Mouse (Mus musculus) midbrain, embryonic 12.5 days (tissue): ENCODE results near the gene Gucy2d. TPM values are rescaled to one million over a fixed set of nuclear protein-coding genes. Genes with fewer than 3 reads are reported as not detected.

ENCODE experiments used
- ATAC-seq: fragments of 200-750 bp; cut with Nextera tagmentation; 2 replicates; pipeline ENCODE4 v1.8.0; 2017; ENCODE audit warnings: low read depth, moderate TSS enrichment, moderate library complexity; ENCODE audit not compliant: low FRiP score
- H3K27ac ChIP-seq: fragments of 300-500 bp; sonication (generic); replicated peaks from 2 replicates; pipeline ENCODE4 v1.5.1; 2016; ENCODE audit warnings: mild to moderate bottlenecking
- H3K27me3 ChIP-seq: fragments of 300-500 bp; sonication (generic); 2 replicates; pipeline ENCODE4 v1.6.1; 2016; ENCODE audit warnings: mild to moderate bottlenecking
- H3K36me3 ChIP-seq: fragments of 300-500 bp; sonication (generic); 2 replicates; pipeline ENCODE4 v1.6.1; 2016
- H3K4me1 ChIP-seq: fragments of 300-500 bp; sonication (generic); 2 replicates; pipeline ENCODE4 v1.6.1; 2016
- H3K4me2 ChIP-seq: fragments of 300-500 bp; sonication (generic); replicated peaks from 2 replicates; pipeline ENCODE4 v1.6.1; 2016; ENCODE audit warnings: mild to moderate bottlenecking, moderate library complexity
- H3K4me3 ChIP-seq: fragments of 300-500 bp; sonication (generic); 2 replicates; pipeline ENCODE4 v1.5.1; 2016; ENCODE audit warnings: mild to moderate bottlenecking
- H3K9ac ChIP-seq: fragments of 300-500 bp; sonication (generic); replicated peaks from 2 replicates; pipeline ENCODE4 v1.6.1; 2016; ENCODE audit warnings: mild to moderate bottlenecking, moderate library complexity
- H3K9me3 ChIP-seq: fragments of 300-500 bp; sonication (generic); 2 replicates; pipeline ENCODE4 v1.6.1; 2016; ENCODE audit warnings: mild to moderate bottlenecking
- WGBS: fragments of 180-500 bp; shearing (Covaris S2); methylation state at CpG from one replicate; pipeline ENCODE4 v1.1.7; 2016; 5-methylcytosine and 5-hydroxymethylcytosine counted together
- polyA plus RNA-seq: library from polyadenylated mRNA; unstranded; fragments of >200 nt; fragmentation: Nextera tagmentation; extraction: Ambion mirVana; gene quantifications from 2 replicates; pipeline ENCODE4 v1.2.1, GENCODE M21; 2016

The Gucy2d gene
- polyA plus RNA-seq, 1 experiment from 2014 or later, result not detected

DNA sequence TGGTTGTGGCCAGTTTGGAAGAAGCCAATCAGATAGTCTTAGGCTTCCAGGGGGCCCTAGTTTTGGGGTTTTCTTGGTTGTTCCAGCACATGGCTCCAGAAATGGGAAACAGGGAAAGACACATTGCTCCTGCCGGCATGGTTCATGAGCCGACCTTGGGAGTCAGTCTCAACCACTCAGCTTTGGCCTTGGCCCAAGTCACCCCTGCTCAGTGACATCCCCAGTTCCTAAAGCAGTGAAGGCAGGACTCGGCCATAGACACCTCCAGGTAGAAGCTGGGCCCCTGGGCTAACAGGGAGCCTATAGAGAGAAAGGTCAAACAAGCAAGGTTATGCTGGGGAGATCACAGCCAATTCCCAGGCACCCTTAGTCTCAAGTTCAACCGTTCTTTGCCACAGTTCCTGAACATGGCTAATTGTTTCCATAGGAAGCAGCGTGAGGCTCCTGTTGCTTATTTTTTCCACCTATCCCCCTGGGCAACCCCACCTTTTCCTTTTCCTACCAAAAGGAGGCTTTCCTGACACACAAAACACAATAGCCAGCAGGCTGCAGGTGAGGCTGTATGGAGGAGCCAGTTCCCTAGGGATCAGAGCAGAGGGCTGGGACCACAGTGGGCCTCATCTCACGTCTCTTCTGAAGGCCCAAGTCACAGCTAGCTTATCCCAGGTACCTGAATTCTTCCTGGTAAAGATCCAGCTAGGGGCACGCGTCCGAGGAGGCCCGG lies 14.3 kb downstream of the Gucy2d start:
- Histone ChIP-seq H3K4me2 (no peak overlapping the region), H3K4me1 (peaks cover 3% of the 10 kb centered on the region; the same call in 1 of the 2 replicates), H3K4me3 (no peak overlapping the region), H3K27ac (no peak overlapping the region), H3K9me3 (no peaks in the 10 kb centered on the region), H3K9ac (no peak overlapping the region), H3K27me3 (no peaks in the 10 kb centered on the region), H3K36me3 (no peaks in the 10 kb centered on the region)
- WGBS, result 79% methylated on average over 10 of the region's 10 CpGs
- no peak for ATAC-seq

DNA sequence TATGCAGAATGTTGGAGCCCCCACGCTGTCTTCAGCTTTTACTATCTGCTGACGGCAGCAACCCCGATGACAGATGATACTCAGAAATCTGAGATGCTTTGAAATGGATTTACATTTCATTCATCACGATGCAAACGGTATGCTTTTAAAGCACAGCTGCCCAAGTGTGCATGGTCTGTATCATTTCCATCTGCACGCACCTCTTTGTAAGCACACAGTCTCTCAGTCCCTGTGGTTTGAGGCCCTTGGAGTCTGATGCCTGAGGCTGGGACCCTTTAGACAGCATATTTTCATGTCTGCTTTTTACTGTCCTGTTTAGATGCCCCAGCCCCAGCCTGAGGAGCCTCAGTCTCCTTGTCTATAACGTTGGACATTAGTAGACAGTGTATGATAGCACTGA lies 20.1 kb downstream of the Gucy2d start:
- no peaks in the 10 kb centered on the region for H3K27me3 ChIP-seq
- no peaks in the 10 kb centered on the region for H3K9me3 ChIP-seq
- H3K4me1 ChIP-seq, result no peaks in the 10 kb centered on the region
- no peak overlapping the region for H3K4me2 ChIP-seq
- no peak overlapping the region for H3K27ac ChIP-seq
- H3K9ac ChIP-seq, result no peak overlapping the region
- no peak overlapping the region for H3K4me3 ChIP-seq
- ATAC-seq, result no peak
- no peaks in the 10 kb centered on the region for H3K36me3 ChIP-seq
- WGBS, result 77% methylated on average over 7 of the region's 7 CpGs

DNA sequence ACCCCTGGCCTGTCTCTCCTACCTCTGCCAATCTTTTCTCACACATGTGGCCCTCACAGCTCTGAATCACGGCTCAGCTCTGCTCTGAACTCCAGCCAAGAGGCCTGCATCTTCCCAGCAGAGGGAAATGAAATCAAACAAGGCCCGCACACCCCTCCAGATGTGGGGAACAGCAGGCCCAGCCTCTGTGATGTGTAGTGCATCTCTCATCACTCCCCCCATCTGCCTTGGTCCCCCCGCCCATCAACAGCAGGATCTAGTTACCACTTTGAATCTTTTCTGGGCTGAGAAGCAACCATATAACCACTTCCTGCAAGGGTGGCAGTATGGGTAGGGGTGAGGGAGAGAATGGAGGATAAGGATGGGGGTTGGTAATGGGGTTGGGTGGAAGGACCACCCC lies 28.9 kb downstream of the Gucy2d start:
- 71% methylated on average over 3 of the region's 3 CpGs for WGBS
- H3K4me1 ChIP-seq, result no peaks in the 10 kb centered on the region
- H3K36me3 ChIP-seq, result no peaks in the 10 kb centered on the region
- no peaks in the 10 kb centered on the region for H3K27me3 ChIP-seq
- H3K4me2 ChIP-seq, result no peak overlapping the region
- H3K9ac ChIP-seq, result no peak overlapping the region
- H3K27ac ChIP-seq, result no peak overlapping the region
- H3K4me3 ChIP-seq, result no peak overlapping the region
- ATAC-seq, result no peak
- no peaks in the 10 kb centered on the region for H3K9me3 ChIP-seq

DNA sequence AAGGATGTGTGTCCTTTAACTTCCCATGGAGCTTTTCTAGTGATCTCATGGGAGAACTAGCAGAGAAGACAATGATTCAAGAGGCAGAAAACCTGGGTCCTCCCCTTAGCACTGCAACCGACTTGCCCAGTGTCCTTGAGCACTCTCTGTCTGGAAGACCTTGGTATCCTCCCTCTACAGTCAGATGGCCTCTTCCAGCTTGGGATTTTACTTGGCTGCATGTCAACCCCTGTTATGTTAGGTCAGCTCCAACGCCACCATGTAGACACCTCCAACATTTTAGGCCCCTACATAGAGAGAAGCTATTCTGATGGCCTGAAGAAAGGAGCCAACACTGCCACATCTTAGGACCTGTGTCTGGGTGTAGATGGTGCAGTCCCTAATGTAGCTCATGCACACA lies 32.3 kb downstream of the Gucy2d start:
- WGBS, result 86% methylated on average over 2 of the region's 2 CpGs
- Histone ChIP-seq H3K27me3 (no peaks in the 10 kb centered on the region), H3K4me1 (no peaks in the 10 kb centered on the region), H3K27ac (no peak overlapping the region), H3K9me3 (no peaks in the 10 kb centered on the region), H3K36me3 (no peaks in the 10 kb centered on the region), H3K4me3 (no peak overlapping the region), H3K9ac (no peak overlapping the region), H3K4me2 (no peak overlapping the region)
- ATAC-seq, result no peak

DNA sequence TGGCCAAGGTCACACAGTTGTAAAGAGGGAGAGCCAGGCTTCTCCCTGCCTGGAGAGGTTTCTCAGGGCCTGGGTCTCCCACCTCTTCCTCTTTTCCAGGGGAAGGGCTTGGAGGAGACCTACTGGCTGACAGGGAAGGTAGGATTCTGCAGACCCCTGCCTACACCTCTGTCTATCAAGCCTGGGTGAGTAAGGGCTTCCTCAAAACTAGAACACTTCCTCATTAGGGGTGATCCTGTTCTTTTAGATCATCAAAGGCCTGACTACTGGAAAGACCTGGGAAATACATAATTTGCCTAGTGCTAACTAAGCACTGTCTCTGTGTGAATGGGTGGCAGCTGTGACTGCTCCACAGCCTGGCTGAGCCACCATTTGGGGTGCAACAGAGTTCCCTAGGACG lies 34.3 kb downstream of the Gucy2d start:
- H3K4me3 ChIP-seq, result no peak overlapping the region
- WGBS, result 82% methylated on average over 1 of the region's 1 CpGs

DNA sequence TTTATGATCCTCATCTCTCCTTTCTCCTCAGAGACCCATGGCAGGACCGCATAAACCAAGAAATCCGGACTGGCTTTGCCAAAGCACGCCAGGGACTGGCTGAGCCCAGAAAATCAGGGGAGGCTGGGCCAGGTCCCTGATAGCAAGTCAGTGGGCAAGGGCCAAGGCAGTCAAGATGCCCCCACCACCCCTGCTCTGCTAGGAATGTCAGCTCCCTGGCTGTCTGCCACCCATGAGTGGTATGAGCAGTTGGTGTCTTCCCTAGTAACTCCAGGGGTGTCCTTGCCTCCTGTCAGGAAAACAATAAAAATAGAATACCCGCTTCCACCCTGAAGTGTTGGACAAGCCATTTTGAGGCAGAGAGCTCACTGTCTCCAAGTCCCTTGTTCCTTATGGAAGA lies 36.9 kb downstream of the Gucy2d start:
- Histone ChIP-seq H3K4me3 (no peak overlapping the region), H3K27me3 (peaks cover 2% of the 10 kb centered on the region; the same call in 1 of the 2 replicates), H3K4me1 (0 out of 2 replicates have a peak, but pooled peaks cover 3% of the 10 kb centered on the region), H3K36me3 (no peaks in the 10 kb centered on the region), H3K9ac (no peak overlapping the region), H3K9me3 (no peaks in the 10 kb centered on the region), H3K4me2 (no peak overlapping the region), H3K27ac (no peak overlapping the region)
- ATAC-seq, result no peak
- 87% methylated on average over 4 of the region's 4 CpGs for whole genome bisulfite sequencing

More for the DNA sequence above, 34.3 kb downstream of the Gucy2d start:
- no peaks in the 10 kb centered on the region for H3K9me3 ChIP-seq
- no peaks in the 10 kb centered on the region for H3K36me3 ChIP-seq
- no peak overlapping the region for H3K9ac ChIP-seq
- no peaks in the 10 kb centered on the region for H3K4me1 ChIP-seq
- no peaks in the 10 kb centered on the region; the same call in 1 of the 2 replicates for H3K27me3 ChIP-seq
- no peak for ATAC-seq
- no peak overlapping the region for H3K27ac ChIP-seq
- no peak overlapping the region for H3K4me2 ChIP-seq

DNA sequence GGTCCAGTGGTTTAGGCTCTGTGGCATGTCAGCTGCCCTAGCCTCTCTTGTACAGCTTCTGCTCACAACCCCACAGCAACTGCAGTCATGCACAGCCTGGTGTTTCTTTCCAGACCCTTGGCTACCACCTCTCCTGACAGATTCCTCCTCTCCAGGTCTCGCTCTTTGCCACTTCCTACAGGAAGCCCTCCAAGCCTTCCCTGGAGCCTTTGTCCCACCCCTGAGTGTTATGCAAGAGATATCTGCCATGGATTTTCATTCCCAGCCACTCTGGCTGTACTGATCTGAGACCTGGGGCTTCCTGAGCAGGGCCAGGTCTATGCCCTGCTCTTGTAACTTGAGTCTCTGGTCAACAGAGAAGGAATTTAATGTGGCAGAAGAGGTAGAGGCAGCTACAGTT lies 40.3 kb downstream of the Gucy2d start:
- no peak overlapping the region for H3K9ac ChIP-seq
- H3K4me2 ChIP-seq, result no peak overlapping the region
- H3K4me1 ChIP-seq, result 0 out of 2 replicates have a peak, but pooled peaks cover 3% of the 10 kb centered on the region
- no peaks in the 10 kb centered on the region for H3K9me3 ChIP-seq
- ATAC-seq, result no peak
- no peak overlapping the region for H3K27ac ChIP-seq
- H3K4me3 ChIP-seq, result no peak overlapping the region
- no peaks in the 10 kb centered on the region for H3K36me3 ChIP-seq
- peaks cover 11% of the 10 kb centered on the region for H3K27me3 ChIP-seq
- 87% methylated on average over 1 of the region's 1 CpGs for WGBS

DNA sequence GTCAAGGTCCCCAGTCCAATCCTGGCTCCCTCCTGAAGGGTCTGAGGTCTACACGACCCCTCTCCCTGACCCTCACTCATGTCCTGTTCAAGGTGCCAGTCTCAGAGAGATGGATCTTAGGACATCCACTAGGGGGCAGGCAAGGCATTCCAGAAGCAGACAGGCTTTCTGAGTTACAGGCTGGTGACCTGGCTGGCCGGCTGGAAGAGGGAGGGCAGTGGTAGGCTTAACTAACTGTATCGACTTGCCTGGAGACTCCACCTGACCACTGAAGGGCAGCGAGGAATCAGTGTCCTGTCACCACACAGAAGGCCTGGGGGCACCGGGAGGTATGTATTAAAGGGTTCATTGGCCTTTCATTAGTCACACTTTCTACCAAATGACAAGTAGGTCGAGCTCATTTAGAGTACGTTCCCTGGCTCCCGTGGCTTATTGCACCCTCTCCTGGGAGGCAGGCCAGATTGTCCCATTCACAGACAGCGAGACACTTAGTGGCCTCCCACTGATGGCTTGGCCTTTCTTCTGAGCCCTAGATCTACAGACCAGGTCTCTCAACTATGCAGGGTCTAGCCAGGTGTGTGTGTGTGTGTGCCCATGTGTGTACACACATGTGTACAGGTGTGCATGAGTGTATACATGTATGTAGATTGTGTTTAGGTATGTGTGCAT lies 41.0 kb downstream of the Gucy2d start:
- H3K27ac ChIP-seq, result no peak overlapping the region
- H3K4me3 ChIP-seq, result no peak overlapping the region
- H3K36me3 ChIP-seq, result no peaks in the 10 kb centered on the region
- 16% methylated on average over 9 of the region's 9 CpGs for WGBS
- ATAC-seq, result peak; percentile 71
- no peak overlapping the region for H3K4me2 ChIP-seq
- peaks cover 11% of the 10 kb centered on the region for H3K27me3 ChIP-seq
- 0 out of 2 replicates have a peak, but pooled peaks cover 3% of the 10 kb centered on the region for H3K4me1 ChIP-seq
- no peaks in the 10 kb centered on the region for H3K9me3 ChIP-seq
- no peak overlapping the region for H3K9ac ChIP-seq

DNA sequence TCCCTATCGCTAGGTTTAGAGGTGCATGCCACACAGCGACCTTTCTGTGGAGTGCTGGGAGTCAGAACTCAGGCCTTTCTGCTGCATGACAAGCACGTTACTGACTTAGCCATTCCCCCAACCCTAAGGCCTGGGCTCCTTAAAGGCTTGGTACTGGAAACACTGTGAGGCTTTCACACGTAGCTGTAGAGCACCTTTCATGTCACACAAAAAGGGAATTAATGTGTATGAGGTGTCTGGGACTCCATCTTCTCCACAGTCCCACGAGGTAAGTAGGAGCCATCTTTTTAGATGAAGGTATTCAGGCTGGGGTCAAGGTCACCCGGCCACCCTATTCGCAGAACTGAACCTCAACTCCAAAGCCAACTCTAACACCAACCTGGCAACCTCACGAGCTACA lies 41.6 kb downstream of the Gucy2d start:
- Histone ChIP-seq H3K4me1 (peaks cover 7% of the 10 kb centered on the region), H3K27me3 (peaks cover 11% of the 10 kb centered on the region), H3K4me3 (no peak overlapping the region), H3K36me3 (no peaks in the 10 kb centered on the region), H3K27ac (no peak overlapping the region), H3K9ac (no peak overlapping the region), H3K9me3 (no peaks in the 10 kb centered on the region), H3K4me2 (no peak overlapping the region)
- WGBS, result 85% methylated on average over 8 of the region's 8 CpGs
- ATAC-seq, result no peak

DNA sequence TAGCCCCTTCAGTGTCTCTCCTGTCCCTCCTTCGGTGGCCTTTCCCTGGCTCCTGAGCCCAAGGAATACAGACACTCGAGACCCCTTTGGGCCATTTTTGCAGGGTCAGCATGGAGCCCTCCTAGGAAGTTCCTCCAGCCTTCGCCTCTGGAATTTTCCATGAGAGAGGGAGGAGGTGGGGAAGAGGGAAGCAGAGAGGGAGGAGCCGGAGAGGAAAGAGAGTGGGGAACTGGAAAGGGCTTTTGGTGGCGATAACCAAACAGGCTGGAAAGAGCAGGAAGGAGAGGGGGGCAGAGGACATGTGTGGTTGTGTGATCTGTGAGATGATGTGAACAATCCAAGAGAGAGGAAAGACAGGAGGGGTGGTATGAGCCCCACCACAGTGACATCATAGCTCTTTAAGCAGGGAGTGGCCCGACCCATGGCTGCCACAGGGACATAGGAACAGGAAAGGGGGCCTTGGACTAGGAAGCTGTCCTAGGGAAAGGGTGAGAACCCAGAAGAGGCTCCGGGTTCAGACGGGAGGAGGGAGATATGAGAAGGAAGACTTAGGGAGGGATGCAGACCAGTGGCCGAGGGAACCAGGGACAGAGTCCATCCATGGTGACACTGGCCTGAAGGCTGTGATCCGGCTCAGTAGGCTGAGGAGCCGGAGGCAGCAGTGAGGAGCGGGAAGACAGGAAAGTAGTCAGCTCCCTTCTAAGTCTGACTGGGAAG lies 42.5 kb downstream of the Gucy2d start:
- Histone ChIP-seq H3K4me1 (peaks cover 7% of the 10 kb centered on the region), H3K4me2 (no peak overlapping the region), H3K27ac (no peak overlapping the region), H3K36me3 (no peaks in the 10 kb centered on the region), H3K27me3 (peaks cover 13% of the 10 kb centered on the region), H3K9ac (no peak overlapping the region), H3K9me3 (no peaks in the 10 kb centered on the region), H3K4me3 (no peak overlapping the region)
- ATAC-seq, result no peak
- 65% methylated on average over 12 of the region's 12 CpGs for WGBS

DNA sequence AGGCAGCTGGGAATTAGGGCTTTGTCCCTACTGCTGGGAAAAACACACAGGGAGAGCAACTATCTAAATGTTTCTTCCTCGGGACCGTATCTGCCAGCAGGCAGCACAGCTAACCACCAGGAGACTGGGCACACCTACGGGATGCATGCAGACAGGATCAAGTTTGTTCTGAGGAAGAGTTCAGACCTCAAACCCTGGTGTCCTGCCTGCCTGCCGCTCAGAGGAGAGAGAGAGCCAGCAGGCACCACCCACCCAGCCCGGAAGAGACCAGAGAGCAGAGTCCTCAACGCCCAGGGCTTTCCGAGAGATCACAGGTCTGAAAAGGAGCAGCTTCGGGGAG lies 43.0 kb downstream of the Gucy2d start:
- no peak overlapping the region for H3K27ac ChIP-seq
- no peak overlapping the region for H3K4me3 ChIP-seq
- H3K27me3 ChIP-seq, result peaks cover 18% of the 10 kb centered on the region
- ATAC-seq, result no peak
- WGBS, result 35% methylated on average over 8 of the region's 8 CpGs
- no peaks in the 10 kb centered on the region for H3K9me3 ChIP-seq
- no peak overlapping the region for H3K9ac ChIP-seq
- no peaks in the 10 kb centered on the region for H3K36me3 ChIP-seq
- H3K4me1 ChIP-seq, result peaks cover 7% of the 10 kb centered on the region
- H3K4me2 ChIP-seq, result no peak overlapping the region

DNA sequence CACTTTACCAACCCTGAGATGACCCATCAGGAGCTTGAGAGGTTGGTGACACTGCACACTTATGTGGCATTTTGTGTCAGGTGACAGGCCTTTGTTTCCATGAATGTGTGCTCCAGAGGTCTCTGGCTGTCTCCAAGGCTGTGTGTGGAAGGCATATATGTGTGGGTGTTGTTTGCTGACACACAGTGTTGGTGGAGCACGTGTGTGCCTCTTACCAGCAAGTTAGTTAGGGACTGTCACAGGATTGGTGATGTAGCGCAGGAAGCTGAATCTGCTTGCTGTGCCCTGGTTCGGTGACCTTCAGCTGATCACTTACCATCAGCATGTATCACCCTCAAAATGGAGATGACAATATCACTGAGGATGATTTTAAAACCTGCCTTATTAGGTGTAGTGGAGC lies 44.7 kb downstream of the Gucy2d start:
- Histone ChIP-seq H3K27me3 (peaks cover 29% of the 10 kb centered on the region), H3K4me1 (peaks cover 12% of the 10 kb centered on the region), H3K9me3 (no peaks in the 10 kb centered on the region), H3K9ac (no peak overlapping the region), H3K36me3 (no peaks in the 10 kb centered on the region), H3K27ac (no peak overlapping the region), H3K4me2 (no peak overlapping the region), H3K4me3 (no peak overlapping the region)
- ATAC-seq, result no peak
- WGBS, result 89% methylated on average over 3 of the region's 3 CpGs
